Mouse (Mus musculus) kidney, embryonic 16.5 days (tissue): ENCODE measurements around the gene Slc35e3. TPM values are rescaled to one million over a fixed set of nuclear protein-coding genes. Genes with fewer than 3 reads are reported as not detected.

ENCODE experiments used
- ATAC-seq: fragments of 200-750 bp; cut with Nextera tagmentation; 2 replicates; pipeline ENCODE4 v1.8.0; 2017; ENCODE audit warnings: moderate TSS enrichment; ENCODE audit not compliant: low FRiP score, low TSS enrichment
- H3K27ac ChIP-seq: fragments of 300-500 bp; sonication (generic); 2 replicates; pipeline ENCODE4 v1.5.1; 2014; ENCODE audit warnings: low read length
- H3K27me3 ChIP-seq: fragments of 300-500 bp; sonication (generic); 2 replicates; pipeline ENCODE4 v1.6.1; 2014; ENCODE audit warnings: low read length, control low read depth, mixed read lengths; ENCODE audit not compliant: insufficient read depth
- H3K36me3 ChIP-seq: fragments of 300-500 bp; sonication (generic); 2 replicates; pipeline ENCODE4 v1.6.1; 2014; ENCODE audit warnings: low read length, control low read depth, mixed read lengths; ENCODE audit not compliant: insufficient read depth
- H3K4me1 ChIP-seq: fragments of 300-500 bp; sonication (generic); 2 replicates; pipeline ENCODE4 v1.6.1; 2014; ENCODE audit warnings: low read length, control low read depth, mixed read lengths; ENCODE audit not compliant: insufficient read depth
- H3K4me2 ChIP-seq: fragments of 300-500 bp; sonication (generic); replicated peaks from 2 replicates; pipeline ENCODE4 v1.6.1; 2014; ENCODE audit warnings: low read depth, low read length
- H3K4me3 ChIP-seq: fragments of 300-500 bp; sonication (generic); 2 replicates; pipeline ENCODE4 v1.5.1; 2014; ENCODE audit warnings: mild to moderate bottlenecking, low read length
- H3K9ac ChIP-seq: fragments of 300-500 bp; sonication (generic); replicated peaks from 2 replicates; pipeline ENCODE4 v1.6.1; 2014; ENCODE audit warnings: low read length
- H3K9me3 ChIP-seq: fragments of 300-500 bp; sonication (generic); 2 replicates; pipeline ENCODE4 v1.6.1; 2016; ENCODE audit warnings: low read length, control low read depth
- WGBS: fragments of 180-500 bp; shearing (Covaris S2); extraction: QIAGEN DNeasy Blood & Tissue Kit; methylation state at CpG from one replicate; pipeline ENCODE4 v1.1.7; 2014; 5-methylcytosine and 5-hydroxymethylcytosine counted together
- polyA plus RNA-seq: library from polyadenylated mRNA; unstranded; fragments of >200 nt; fragmentation: Nextera tagmentation; extraction: Ambion mirVana; gene quantifications from 2 replicates; pipeline ENCODE4 v1.2.1, GENCODE M21; 2015

Gene Slc35e3
- polyA plus RNA-seq, 1 experiment from 2014 or later, result 15.2 TPM

DNA sequence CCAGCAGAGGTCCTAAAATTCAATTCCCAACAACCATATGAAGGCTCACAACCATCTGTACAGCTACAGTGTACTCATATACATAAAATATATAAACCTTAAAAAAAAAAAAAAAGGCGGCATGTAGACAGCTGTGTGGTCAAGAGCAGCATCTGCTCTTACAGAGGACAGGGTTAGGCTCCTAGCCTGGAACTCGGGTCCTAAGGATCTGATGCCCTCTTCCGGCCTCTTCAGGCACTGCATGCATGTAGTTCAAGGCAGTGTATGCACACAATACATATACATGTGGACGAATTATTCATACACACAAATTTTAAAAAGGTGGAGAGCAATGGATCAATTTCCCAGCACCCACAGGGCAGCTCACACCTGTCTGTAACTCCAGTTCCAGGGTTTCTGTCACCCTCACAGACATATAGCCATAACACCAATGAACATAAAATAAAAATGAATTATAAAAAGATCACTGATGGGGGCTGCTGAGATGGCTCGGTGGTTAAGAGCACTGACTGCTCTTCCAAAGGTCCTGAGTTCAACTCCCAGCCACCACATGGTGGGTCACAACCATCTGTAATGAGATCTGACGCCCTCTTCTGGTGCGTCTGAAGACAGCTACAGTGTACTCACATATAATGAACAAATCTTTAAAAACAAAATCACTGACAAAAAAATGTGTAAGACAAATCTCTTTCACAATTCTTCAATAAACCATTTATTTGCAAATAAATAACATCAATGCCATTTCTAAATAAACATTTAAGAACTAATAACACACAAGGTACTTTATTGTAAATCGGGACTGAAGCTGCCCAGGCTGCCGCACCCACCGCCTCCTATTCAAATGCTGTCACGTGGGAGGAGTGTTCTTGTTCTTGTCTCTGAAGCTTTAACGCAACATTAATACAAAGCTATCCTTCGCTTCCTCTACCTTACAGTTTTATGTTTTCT, 57.7 kb downstream of the Slc35e3 start:
- H3K4me2 ChIP-seq, result no peak overlapping the region
- ATAC-seq, result 0 out of 2 replicates have a peak, but pooled peaks have one; percentile 23
- no peaks in the 10 kb centered on the region for H3K4me1 ChIP-seq
- no peak overlapping the region for H3K27ac ChIP-seq
- WGBS, result 86% methylated on average over 13 of the region's 13 CpGs
- H3K9ac ChIP-seq, result no peak overlapping the region
- H3K9me3 ChIP-seq, result no peaks in the 10 kb centered on the region
- no peak overlapping the region for H3K4me3 ChIP-seq
- H3K36me3 ChIP-seq, result peaks cover 42% of the 10 kb centered on the region
- H3K27me3 ChIP-seq, result no peaks in the 10 kb centered on the region

DNA sequence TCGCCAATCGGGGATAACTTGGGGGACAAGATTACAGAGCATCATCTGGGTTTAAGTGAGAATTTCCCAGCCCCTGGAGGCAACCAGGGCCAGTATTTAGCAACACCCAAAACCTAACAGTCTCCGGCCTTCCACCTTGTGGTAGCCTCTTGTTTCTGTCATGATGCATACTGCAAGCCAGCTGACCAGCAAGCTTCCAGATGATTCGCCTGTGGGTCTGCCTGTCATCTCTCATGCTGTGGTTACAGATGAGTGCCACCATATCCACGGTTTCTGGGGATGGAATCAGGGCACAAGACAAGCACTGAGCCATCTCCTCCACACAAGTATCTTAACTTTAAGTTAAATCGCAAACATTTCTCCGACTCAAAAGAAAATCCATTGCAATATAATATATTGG, 58.6 kb downstream of the Slc35e3 start:
- peaks cover 36% of the 10 kb centered on the region for H3K36me3 ChIP-seq
- H3K9me3 ChIP-seq, result no peaks in the 10 kb centered on the region
- H3K4me2 ChIP-seq, result no peak overlapping the region
- H3K9ac ChIP-seq, result no peak overlapping the region
- no peaks in the 10 kb centered on the region for H3K27me3 ChIP-seq
- H3K4me1 ChIP-seq, result no peaks in the 10 kb centered on the region
- WGBS, result 87% methylated on average over 7 of the region's 7 CpGs
- H3K27ac ChIP-seq, result no peak overlapping the region
- H3K4me3 ChIP-seq, result no peak overlapping the region
- ATAC-seq, result no peak

DNA sequence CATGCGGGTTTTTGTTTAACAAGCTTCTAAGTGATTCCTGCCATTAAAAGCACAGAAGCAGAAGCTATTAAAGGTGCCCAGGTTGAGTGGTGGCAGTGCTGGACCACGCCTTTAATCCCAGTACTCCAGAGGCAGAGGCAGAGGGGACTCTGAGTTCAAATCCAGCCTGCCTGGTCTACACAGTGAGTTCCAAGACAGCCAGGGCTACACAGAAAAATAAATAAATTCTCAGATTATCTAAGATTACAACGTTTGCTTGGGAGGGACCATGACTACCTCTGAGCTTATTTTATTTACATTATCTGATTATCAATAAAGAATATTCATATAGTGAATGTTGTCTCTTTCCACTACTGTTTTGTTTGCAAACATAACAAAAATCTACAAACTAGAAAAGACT, 59.1 kb downstream of the Slc35e3 start:
- Histone ChIP-seq H3K9ac (no peak overlapping the region), H3K4me3 (no peak overlapping the region), H3K9me3 (no peaks in the 10 kb centered on the region), H3K4me1 (no peaks in the 10 kb centered on the region), H3K4me2 (no peak overlapping the region), H3K27me3 (no peaks in the 10 kb centered on the region), H3K27ac (no peak overlapping the region), H3K36me3 (peaks cover 30% of the 10 kb centered on the region)
- 75% methylated on average over 3 of the region's 3 CpGs for WGBS
- no peak for ATAC-seq

DNA sequence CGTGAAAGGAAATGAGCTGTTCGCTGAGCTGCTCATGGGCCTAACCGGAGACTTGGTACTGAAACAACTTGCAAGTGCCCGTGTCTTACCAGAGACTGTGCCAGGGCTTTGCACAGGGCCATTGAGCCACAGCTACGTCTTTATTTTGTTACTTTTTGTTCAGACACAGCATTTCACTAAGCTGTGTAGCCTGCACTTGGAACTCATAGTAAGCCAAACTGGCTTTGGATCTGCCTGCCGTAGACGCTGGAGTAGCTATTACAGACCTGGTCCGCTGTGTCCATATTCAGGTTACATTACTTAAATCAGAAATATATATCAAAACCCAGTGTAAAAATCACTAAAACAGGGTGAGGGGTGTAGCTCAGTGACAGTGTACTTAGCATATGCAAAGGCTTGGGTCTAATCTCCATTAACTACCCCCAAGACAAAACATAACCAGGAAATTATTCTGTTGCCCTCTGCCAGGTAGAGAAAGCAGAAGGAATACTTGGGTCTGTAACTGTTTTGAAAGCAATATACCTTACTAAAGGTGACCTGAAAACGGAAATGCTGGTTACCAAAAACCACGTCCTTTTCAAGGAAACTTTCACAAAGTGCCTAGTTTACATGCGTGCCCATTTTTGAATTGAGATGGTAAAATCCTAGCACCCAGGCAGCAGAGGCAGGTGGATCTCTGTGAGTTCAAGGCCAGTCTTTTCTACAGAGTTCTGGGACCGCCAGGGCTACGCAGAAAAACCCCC, 60.1 kb downstream of the Slc35e3 start:
- H3K4me2 ChIP-seq, result no peak overlapping the region
- 90% methylated on average over 13 of the region's 13 CpGs for WGBS
- H3K9me3 ChIP-seq, result no peaks in the 10 kb centered on the region
- peaks cover 22% of the 10 kb centered on the region for H3K36me3 ChIP-seq
- no peaks in the 10 kb centered on the region for H3K27me3 ChIP-seq
- H3K4me3 ChIP-seq, result no peak overlapping the region
- no peak overlapping the region for H3K27ac ChIP-seq
- ATAC-seq, result no peak
- H3K9ac ChIP-seq, result no peak overlapping the region
- H3K4me1 ChIP-seq, result no peaks in the 10 kb centered on the region

DNA sequence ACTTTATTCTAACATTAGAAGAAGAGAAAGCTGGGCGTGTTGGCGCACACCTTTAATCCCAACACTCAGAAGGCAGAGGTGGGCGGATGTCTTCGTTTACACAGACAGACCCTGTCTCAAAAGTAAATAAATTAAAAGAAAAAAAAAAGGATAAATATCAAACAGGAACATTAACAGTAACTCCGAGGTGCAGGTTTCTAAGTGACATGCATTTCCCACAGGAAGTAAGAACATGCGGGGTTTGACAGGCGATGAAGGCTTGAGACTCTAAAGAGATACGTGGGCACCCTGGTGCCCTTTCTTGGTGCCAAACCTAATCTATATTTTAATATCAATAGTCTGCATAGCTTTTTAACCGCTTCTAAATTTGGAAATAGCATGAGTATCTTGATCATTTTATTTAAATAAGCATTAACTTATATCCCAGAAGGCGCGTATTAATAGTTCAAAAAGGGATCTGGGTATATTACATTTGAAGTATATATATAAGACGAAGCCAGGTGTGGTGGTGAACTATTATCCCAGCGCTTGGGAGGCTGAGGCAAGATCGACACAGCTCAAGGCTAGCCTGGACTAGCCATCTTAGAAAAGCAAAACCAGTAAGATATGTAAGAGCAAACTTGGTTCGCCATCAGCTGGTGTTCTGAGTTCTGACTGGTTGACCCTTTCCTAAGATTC, 60.9 kb downstream of the Slc35e3 start:
- H3K27ac ChIP-seq, result no peak overlapping the region
- 89% methylated on average over 15 of the region's 15 CpGs for WGBS

DNA sequence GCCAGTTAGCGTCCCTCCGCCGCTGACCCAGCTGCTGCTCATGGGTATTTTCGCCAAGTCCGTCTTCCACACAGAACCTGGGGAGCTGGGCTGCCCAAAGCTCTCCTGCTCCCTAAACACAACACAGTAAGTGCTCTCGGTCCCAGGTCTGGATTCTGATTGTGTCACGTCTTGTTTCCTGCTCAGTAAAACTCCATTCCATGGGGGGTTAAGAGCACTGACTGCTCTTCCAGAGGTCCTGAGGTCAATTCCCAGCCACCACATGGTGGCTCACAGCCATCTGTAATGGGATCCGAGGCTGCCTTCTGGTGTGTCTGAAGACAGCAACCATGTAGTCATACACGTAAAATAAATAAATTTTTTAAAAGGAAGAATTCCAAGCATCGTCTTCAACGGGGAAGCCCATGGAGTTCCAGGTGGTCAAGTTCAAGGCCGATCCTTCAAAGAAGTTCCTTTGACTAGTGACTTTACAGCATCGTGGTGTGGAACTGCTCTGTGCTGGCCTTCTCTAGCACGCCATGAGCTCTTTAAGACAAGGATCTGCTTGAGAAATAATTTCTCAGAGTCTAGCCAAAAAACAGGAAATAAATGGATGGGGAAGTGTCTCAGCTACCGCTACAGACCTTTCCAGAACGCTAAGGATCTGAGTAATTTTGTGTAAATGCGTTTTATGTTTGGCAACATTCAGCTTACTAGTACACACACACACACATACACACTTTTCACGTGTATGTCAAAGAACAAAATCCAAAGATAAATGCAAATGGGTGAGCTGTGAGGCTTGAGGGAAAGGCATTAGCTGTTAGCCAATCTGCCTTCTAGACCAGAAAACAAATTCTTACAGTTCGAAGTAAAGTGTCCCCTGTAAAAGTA, 61.6 kb downstream of the Slc35e3 start:
- WGBS, result 87% methylated on average over 19 of the region's 19 CpGs
- no peak overlapping the region for H3K4me2 ChIP-seq
- H3K9ac ChIP-seq, result no peak overlapping the region
- no peaks in the 10 kb centered on the region for H3K4me1 ChIP-seq
- H3K4me3 ChIP-seq, result no peak overlapping the region
- ATAC-seq, result no peak
- H3K36me3 ChIP-seq, result peaks cover 10% of the 10 kb centered on the region
- H3K27me3 ChIP-seq, result no peaks in the 10 kb centered on the region
- no peaks in the 10 kb centered on the region for H3K9me3 ChIP-seq
- H3K27ac ChIP-seq, result no peak overlapping the region

More for the DNA sequence above, 60.9 kb downstream of the Slc35e3 start:
- ATAC-seq, result no peak
- H3K36me3 ChIP-seq, result peaks cover 16% of the 10 kb centered on the region
- no peak overlapping the region for H3K9ac ChIP-seq
- H3K27me3 ChIP-seq, result no peaks in the 10 kb centered on the region
- H3K4me2 ChIP-seq, result no peak overlapping the region
- H3K4me3 ChIP-seq, result no peak overlapping the region
- no peaks in the 10 kb centered on the region for H3K4me1 ChIP-seq
- H3K9me3 ChIP-seq, result no peaks in the 10 kb centered on the region

DNA sequence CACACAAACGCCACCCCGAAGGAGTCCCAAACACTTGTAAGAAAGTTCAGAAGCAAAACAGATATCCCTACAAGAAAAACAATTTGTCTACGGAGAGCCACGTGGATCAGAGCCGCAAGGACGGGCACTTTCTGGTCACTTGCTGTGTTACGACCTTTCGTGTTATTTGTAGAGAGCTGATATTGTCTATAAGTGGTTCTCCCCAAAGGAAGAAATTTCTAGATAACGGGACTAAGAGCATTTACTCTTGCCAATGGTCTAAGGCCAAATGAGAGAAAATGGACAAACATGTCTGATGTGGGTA, 62.5 kb downstream of the Slc35e3 start:
- Histone ChIP-seq H3K4me1 (no peaks in the 10 kb centered on the region), H3K4me3 (no peak overlapping the region), H3K9me3 (no peaks in the 10 kb centered on the region), H3K4me2 (no peak overlapping the region), H3K36me3 (0 out of 2 replicates have a peak, but pooled peaks cover 2% of the 10 kb centered on the region), H3K27me3 (no peaks in the 10 kb centered on the region), H3K9ac (no peak overlapping the region), H3K27ac (no peak overlapping the region)
- WGBS, result 86% methylated on average over 9 of the region's 9 CpGs
- no peak for ATAC-seq
